Mouse (Mus musculus) ZHBTc4 (cell line): ENCODE data around the gene Gpr137c.

ENCODE experiments used
- DNase-seq: peaks from one replicate; pipeline ENCODE4 v3.0.0-alpha.2; 2011; ENCODE audit warnings: low read depth, low spot score

The Gpr137c gene

DNA sequence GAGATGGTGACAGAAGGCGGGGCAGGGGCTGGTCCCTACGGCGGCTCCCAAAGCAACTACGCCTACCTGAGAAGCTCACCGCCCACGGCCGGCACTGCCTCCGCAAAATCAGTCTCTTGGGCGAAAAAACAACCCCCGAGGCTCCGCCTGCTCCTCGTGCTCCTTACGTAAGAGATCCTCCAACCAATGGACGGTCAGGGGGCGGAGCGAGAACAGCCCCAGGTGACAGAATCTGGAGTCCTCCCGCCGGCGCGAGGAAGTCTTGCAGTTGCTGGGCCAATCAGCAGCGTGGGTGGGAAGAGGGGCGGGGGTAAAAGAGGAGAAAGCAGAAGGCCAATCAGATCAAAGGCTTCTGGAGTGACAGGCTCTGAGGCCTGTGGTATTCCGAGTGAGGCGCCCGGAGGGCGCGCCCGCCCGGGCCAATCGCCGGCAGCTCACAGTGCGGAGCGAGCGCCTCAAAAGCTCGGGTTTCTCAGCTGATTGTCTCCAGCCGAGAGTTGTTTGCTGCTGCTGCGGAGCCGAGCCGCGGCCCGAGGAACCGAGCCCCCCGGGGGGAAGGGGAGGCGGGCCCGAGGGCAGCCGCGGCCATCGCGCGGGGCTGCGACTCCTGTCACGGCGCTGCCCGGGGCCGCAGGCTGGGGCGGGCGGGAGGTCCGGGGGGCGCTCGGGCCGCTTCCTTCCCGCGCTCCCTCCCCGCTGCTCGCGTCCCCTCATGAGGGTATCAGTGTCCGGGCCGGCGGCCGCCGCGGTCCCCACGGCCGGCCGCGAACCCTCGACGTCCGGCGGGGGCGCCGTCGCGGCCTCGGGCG lies at the start of gene Gpr137c:
Gene Gpr137c (plus strand): TSS at position 437 of the 809 bp plus-strand sequence.
- peak; percentile 100 for DNase-seq

DNA sequence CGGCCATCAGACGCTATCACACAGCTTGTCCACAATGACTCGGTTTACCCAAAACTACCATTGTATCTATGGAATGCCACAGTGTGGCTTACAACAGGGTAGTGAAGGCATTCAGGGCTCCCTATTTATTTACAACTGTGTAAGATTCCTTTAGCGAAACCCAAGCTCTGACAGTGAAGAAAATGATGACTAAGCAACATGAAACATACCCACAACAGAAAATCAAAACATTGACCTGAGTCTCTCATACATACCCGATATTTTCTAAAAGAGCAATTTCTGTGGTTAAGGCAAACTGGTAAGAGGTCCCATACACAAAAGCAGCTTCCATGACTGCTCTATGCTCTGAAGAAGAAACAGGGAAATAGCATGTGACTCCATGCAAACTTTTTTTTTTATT lies 47.3 kb upstream of the Gpr137c start:
- no peak for DNase-seq

DNA sequence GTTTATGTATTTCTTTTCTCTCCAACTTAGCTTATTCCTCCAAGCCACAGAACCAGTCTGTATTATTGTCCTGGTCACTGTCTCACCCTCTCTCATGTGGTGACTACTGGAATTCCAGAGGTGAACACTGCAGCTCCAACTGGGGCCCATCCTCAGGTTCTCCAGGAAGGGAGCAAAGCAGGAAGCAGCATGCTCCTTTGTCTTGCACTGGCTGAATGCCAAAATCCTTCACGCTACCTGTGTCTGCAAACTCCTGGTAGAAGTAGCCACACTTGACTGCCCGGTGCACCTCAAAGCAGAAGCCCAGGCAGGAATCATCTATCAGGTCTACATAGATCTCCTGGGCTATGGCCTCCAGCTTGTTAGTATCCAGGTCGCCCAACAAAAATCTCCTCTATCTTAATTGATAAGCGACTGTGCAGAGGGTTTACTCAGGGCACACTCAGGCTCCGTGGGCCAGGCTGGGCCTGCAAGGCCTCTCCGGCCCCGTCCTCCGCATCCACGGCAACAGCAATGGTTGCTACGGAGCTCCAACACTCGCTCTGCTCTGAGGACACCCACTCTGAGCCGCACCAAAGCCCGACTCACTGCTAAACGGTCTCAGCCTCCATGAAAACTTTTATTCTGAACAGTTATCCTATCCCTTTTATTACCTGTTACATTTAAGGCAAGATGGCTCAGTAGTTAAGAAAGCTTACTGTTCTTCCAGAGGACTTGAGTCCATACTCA lies 44.3 kb upstream of the Gpr137c start:
- peak; percentile 26 for DNase-seq

DNA sequence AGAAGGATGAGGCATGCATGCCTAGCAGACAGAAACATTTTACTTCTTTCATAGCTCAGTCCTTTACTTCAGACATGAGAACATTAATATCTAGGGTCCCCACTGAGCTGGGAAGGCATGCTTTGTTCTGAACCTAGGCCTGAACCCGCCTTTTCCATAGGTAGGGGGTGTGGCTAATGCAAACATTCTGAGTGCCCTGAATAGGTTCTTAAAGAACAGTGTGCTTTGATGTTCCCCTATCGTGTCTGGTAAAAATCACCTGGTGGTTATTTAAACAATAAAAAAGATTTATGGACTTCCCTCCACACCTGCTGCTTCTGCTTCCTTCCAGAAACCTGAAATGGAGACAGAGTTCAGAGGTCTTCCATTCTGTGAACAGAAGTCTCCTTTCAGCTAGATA lies 40.3 kb upstream of the Gpr137c start:
- no peak for DNase-seq

DNA sequence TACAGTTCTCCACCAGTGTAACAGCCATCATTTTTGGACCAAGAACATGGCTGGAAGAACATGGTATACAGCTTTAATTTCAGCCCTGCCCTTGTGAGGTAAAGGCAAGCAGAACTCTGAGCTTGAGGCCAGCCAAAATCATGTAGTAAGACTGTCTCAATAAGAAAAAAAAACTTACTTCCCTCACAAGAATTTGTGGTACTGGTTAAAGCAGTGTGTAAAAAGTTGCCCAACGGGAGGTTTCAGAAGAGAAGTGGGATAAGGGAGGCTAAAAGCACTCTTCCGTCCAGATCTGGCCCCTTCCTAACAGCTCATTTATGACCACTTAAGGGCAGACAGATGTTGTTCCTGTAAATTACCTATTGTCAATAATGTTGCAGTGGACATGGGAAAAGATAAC lies 39.9 kb upstream of the Gpr137c start:
- DNase-seq = no peak

DNA sequence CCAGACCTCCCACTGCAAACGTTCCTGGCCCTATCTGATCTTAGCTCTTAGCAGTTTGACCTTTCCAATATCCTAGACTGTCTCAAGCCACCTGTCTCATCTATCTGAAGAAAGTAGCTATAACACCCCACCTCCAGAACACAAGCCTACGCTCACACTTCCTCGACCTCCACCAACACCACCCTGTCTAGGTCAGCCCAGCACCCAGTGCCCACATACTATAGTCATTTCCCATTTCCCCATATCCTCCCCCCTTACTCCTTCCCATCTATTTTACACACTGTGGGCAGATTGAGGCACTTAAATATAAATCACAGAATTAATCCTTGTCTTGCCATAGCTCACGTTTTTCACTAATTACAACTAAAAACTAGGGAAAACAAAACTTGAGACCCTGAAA lies 37.9 kb upstream of the Gpr137c start:
- no peak for DNase-seq

DNA sequence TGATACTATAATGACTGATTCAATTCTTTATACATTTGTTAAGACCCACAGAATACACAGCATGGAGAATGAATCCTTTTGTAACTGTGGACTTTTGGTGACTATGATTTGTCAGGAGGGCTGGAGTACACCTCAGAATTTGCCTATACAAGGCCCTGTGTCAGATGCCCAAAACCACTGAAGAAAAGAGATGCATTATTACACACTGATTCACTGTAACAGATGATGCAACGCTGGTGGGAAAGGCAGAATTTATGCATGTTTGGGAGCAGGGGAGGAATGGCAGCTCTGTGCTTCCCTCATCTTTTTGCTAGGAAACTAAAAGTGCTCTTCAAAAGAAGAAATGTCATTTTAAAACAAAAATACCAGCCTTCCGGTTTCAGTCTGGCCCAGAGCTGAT lies 28.5 kb upstream of the Gpr137c start:
- DNase-seq = no peak

DNA sequence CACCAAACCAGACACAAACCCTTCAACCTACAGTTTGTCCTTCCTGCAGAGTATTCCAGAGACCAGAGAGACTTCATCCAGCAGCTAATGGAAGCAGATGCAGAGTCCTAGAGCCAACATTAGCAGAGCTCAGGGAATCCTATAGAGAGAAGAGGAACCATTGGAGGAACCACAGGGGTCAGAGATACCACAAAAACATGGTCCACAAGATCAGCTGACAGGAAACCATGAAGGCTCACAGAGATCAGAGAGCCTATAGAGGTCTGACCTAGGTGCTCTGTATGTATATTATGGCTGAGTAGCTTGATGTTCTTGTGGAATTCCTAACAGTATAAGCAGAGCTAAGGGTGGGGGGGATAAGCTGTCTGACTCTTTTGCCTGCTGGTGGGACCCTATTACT lies 18.9 kb upstream of the Gpr137c start:
- DNase-seq = no peak

DNA sequence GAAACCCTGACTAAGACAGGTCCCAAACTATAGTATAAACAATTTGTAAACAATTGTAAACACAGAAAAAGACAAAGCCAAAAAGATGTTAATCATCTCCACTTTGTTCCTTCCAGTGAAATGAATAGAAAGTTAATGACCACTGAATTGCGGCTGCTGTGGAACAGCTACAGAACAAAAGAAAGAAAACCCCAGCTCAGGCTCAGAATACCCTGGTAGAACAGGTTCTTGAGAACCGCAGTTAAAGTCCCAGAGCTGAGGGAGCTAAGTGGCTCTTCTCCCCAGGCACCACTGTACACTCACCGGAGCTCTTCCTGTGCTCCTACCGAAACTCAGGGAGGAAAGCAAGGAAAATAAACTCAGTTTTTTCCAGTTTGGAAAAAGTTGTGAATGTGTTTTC lies 8.8 kb upstream of the Gpr137c start:
- DNase-seq = peak; percentile 57

DNA sequence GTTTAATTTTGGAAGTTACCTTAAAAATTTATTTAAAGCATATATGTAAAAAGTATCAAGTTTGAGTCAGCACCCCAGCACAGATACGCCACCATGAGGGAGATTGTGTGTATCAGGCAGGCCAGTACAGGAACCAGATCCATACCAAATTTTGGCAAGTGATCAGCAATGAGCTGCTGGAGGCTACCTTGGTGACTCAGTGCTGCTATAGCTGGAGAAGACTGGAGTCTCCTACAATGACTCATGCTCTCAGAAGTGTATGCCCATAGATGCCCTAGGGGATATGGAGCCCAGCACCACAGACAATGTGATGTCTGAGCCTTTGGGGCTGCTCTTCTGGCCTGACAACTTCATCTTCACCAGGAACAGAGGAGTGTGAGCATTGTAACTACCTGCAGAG lies 8.1 kb upstream of the Gpr137c start:
- no peak for DNase-seq

DNA sequence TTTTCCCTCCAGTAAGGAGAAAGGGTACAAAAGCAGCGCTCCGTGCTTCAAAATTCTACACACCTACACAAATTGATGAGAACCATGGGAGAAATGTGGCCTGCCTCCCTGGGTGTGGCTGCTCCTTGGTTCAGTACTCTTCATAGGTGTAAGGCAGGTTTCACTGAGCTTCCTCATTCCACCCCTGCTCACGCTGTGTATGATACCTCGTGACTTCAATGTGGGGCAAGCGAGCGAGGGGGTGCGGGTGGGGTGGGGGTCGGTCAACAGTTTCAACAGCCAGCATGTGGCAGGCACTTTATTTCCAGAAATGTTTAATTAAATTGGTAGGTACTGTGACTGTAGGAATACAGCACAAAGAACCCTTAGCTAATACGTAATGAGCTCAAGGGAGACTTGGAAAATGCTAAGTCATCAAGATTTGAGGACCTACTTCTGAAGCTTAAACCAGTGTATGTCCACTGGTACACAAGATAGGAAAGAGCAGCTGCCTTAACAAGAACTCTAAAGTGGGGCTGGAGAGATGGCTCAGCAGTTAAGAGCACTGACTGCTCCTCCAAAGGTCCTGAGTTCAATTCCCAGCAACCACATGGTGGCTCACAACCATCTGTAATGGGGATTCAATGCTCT lies 2.7 kb upstream of the Gpr137c start:
- DNase-seq = no peak

DNA sequence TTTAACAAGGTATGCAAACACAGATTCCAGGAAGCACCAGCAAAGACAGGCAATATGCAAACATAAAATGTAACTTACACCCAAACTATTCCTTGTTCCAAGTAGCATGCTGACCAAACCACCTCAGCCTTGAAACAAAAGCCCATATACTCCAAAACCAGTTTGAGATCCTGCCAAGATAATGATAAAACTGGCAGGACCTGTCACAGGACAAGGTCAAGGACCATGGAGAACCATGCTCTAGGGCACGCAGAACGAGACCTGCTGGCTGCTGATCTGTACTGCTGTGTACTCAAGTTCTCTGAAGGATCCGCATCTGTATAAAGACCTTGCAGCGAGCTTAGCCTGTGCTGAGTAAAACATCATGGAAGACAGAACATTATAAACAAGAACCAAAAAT lies 1.8 kb upstream of the Gpr137c start:
- DNase-seq = no peak

DNA sequence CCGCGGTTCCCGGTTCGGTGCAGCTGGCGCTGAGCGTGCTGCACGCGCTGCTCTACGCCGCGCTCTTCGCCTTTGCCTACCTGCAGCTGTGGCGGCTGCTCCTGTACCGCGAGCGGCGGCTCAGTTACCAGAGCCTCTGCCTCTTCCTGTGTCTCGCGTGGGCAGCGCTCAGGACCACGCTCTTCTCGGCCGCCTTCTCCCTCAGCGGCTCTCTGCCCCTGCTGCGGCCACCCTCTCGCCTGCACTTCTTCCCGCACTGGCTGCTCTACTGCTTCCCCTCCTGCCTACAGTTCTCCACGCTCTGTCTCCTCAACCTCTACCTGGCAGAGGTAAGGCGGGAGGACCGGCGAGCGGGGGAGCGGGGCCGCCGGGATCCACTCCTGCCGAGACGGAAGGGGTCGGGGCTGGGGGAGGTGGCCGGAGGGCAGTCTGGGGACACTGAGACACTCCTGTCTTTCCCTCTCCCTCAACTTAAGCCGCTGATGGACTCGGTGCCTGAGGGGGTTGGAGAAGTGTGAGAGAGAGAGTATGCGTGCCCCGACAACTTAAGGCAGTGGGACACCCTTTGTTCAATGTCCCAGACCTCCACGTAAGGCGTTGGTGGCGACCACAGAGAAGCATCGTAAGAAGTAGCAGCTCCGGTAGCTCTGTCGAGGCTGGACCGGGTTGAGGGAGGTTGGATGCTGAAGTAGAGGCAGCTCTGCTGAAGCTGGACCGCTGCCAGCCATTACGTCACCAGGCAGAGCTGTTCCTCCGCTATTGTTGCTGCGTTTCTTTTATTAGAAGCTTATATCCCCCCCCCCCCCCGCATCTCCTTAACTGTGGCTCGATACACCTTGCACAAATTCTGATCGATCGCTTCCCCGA lies 806 bp downstream of the Gpr137c start, which contains the start of gene Txndc16:
Gene Txndc16 (minus strand): TSS at position 239 of the 867 bp plus-strand sequence.
- DNase-seq = peak; percentile 79

DNA sequence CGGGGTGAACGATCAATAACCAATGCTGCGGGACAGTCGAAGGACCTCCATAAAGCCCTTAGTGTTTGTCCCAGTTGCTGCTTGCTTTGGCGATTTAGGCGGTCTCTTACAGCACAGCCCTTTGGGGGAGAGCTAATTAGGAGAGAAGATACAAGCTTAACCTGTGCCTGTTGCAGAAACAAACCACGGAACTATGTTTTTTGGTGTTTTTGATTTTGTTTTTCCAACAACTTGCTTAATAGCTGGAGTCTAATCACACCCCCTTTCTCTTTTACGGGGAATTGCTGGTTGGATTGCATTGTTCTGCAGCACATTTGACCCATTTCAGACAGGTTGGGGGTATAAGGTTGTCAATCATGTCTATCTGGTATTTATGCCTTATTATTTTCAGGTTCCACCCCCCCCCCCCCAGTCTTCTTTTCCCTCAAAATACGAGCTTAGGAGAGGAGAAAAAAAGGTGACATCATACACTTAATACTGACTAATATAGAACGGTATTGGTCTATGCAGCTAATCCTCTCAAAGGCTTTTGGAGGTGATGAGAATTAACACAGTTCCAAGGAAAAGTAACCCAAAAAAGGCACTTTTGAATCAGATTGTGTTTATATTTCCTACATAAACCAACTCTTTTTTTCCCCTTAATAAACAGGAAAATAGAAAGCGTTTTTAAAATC lies 1.6 kb downstream of the Gpr137c start:
- no peak for DNase-seq

DNA sequence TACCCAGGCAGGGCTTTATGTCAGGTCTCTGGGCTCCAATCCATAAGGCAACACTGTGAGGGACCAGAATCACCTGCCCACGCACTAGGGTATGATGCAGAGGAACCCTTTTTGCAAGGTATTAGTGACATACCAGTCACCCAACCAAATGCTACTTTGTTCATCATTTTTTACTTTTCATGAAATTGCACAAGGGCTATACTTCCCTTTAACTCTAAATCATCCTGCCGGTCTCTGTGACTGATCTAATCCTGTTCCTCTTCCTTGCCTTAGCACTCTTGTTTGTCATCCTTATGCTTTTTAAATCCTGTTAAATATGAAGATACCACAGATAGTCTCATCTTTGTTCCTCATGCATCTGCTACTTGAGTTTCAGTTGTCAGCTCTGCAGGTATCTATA lies 19.5 kb downstream of the Gpr137c start:
- DNase-seq = no peak

DNA sequence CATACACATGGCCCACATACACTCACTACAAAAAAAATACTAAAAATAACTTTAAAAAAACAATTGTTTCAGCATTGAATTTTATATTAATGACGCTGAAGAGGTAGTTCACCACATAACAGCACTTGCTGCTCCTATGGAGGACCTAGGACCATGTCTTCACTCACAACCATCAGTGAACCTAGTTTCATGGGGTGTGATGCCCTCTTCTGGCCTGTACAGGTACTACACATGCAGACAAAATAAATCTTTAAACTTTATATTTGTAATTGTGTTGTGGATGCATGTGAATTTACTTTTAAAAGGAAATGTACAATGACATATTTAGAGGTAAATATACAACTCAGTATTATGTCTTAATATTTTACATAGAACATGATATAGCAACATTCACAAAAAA lies 22.1 kb downstream of the Gpr137c start:
- DNase-seq = peak; percentile 32

DNA sequence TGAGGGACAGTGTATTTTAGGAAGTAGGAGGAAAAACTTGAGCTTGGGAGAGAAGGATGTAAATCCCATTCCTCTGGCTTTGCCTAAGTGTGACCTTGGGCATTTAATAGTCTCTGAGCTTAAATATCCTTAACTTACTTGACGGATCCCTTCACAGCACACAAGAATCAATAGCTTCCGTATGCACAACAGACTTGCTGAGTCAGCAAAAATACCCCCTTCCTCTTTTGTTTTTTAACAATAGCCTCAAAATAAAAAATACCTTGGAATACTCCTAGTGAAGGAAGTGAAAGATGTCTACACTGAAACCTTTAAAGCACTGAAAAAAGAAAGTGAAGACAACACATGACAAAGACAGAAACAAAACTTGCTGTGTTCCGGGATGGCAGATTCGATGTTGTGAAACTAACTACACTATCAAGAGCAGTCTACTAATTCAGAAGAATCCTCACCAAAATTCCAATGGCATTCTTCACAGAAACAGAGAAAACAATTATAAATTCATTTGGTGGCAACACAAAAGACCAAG lies 32.1 kb downstream of the Gpr137c start:
- DNase-seq = no peak

DNA sequence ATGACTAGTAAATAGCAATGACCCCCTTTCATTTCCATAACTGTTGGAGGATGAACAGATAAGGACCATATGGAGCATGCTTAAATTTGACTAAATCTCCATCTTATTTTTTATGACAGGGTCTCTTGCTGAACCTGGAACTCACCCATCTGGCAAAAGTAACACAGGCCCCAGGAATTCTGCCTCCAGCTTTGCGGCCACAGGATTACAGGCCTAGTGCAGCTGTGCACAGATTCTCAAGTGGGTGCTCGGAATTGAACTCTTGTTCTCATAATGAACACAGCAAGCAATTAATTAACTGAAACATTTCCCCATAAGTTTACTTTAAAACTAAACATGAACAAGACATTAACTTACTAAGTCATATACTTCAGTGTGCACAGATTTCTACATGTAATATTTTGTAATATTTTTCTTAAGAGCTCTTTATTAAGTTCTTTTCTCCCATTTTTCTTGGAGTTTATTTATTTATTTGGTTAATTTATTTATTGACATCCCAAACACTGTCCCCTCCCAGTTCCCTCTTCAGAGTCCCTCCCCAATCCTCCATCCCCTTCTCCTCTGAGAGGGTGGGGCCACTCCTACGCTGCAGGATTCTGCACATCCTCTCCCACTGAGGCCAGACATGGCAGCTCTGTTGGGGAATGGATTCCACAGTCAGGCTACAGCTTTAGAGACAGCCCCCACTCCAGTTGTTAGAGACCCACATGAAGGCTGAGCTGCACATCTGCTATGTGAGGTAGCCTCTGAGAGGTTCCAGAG lies 44.5 kb downstream of the Gpr137c start:
- DNase-seq = no peak

DNA sequence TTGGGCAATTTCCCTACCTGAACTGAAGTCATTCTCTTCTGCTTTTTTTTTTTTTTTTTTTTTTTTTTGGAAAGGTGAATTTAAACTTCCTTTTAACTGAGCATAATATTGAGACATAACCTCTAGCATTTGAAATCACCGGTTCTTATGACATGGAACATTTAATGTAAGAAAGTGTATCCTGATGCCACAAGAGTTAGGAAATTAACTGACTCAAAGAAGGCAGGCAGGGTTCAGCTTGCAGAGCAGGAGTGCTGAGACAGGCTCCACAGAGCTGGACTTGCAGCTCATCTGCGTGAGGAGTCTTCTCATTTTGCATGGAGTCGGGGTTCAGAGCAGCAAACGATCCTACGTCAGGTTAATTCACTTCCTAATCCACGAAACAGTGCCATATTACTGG lies 56.3 kb downstream of the Gpr137c start:
- DNase-seq = no peak

DNA sequence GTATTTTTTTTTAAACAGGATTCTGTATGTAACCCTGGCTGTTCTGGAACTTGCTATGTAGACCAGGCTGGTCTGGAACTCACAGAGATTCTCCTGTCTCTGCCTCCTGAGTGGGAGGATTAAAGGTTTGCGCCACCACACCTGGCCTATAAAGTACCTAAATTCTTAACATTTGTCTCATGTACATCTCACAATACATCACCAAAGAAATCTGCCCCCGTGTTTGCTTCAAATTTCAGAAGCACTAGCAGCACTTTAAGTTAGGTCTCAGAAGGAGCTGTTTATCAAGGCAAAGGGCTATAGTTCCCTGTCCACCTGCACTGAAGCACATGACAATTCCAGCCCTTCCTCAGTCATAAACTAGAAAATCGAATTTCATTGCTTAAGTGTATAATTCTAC lies 62.5 kb downstream of the Gpr137c start:
- no peak for DNase-seq
